Mouse (Mus musculus) C2C12 (cell line): Measurements from ENCODE around the gene Edil3.

ENCODE experiments used
- CEBPB ChIP-seq: IDR thresholded peaks from one replicate; pipeline ENCODE4 v1.6.1; 2011; ENCODE audit warnings: low read depth, mild to moderate bottlenecking, control low read depth, moderate library complexity
- CTCF ChIP-seq: IDR thresholded peaks from one replicate; pipeline ENCODE4 v1.5.1; 2011; ENCODE audit not compliant: control insufficient read depth, insufficient read depth, insufficient read length
- MAX ChIP-seq: IDR thresholded peaks from one replicate; pipeline ENCODE4 v1.6.1; 2011; ENCODE audit warnings: mild to moderate bottlenecking, control low read depth
- MYOD1 ChIP-seq: IDR thresholded peaks from one replicate; pipeline ENCODE4 v1.6.1; 2011; ENCODE audit warnings: low read depth; ENCODE audit not compliant: control insufficient read depth, insufficient read length
- MYOG ChIP-seq: IDR thresholded peaks from one replicate; pipeline ENCODE4 v1.6.1; 2011; ENCODE audit not compliant: control insufficient read depth, insufficient read length; ENCODE audit errors: extremely low read depth
- USF1 ChIP-seq: IDR thresholded peaks from one replicate; pipeline ENCODE4 v1.6.1; 2011; ENCODE audit warnings: low read depth, mild to moderate bottlenecking, control low read depth, moderate library complexity

DNA sequence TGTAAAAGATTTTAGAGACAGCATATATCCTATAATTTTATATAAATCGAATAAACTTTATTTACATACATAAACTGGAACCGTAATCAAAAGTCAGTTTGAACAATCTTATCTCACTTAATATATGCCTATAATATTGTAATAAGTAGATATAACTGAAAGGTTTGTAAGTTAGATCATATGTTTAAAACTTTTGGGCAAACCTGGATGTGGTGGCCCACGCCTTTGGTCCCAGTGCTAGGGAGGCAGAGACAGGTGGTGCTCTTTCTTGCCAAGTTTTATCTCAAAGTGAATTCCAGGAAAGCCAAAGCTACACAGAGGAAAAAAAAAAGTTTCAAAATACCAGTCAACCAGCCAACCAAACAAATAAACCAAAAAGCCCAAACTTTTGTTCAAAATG is 15.0 kb upstream of the Edil3 start:
- TF ChIP-seq CTCF (no peak), USF1 (no peak), CEBPB (no peak), MAX (no peak), MYOG (no peak), MYOD1 (peak; percentile 81)
